Mouse (Mus musculus) lung, embryonic 15.5 days (tissue): ENCODE measurements around the gene Efcc1. TPM values are rescaled to one million over a fixed set of nuclear protein-coding genes. Genes with fewer than 3 reads are reported as not detected.
A peak's percentile ranks its signal among the peaks of the same experiment; 100 is the strongest.

Experiments
- ATAC-seq: fragments of 200-750 bp; cut with Nextera tagmentation; 2 replicates; pipeline ENCODE4 v1.8.0; 2017; ENCODE audit warnings: moderate number of reproducible peaks, borderline replicate concordance; ENCODE audit not compliant: low FRiP score, low TSS enrichment; ENCODE audit errors: extremely low read depth
- H3K27ac ChIP-seq: fragments of 300-500 bp; sonication (generic); 2 replicates; pipeline ENCODE4 v1.5.1; 2015; ENCODE audit warnings: moderate library complexity, mild to moderate bottlenecking, inconsistent platforms
- H3K27me3 ChIP-seq: fragments of 300-500 bp; sonication (generic); 2 replicates; pipeline ENCODE4 v1.6.1; 2015; ENCODE audit warnings: inconsistent platforms
- H3K36me3 ChIP-seq: fragments of 300-500 bp; sonication (generic); 2 replicates; pipeline ENCODE4 v1.6.1; 2015; ENCODE audit warnings: inconsistent platforms
- H3K4me1 ChIP-seq: fragments of 300-500 bp; sonication (generic); 2 replicates; pipeline ENCODE4 v1.6.1; 2015; ENCODE audit warnings: inconsistent platforms
- H3K4me2 ChIP-seq: fragments of 300-500 bp; sonication (generic); 2 replicates; pipeline ENCODE4 v1.6.1; 2015; ENCODE audit warnings: inconsistent platforms, mild to moderate bottlenecking, moderate library complexity
- H3K4me3 ChIP-seq: fragments of 300-500 bp; sonication (generic); 2 replicates; pipeline ENCODE4 v1.5.1; 2015; ENCODE audit warnings: mild to moderate bottlenecking, inconsistent platforms
- H3K9ac ChIP-seq: fragments of 300-500 bp; sonication (generic); 2 replicates; pipeline ENCODE4 v1.6.1; 2015; ENCODE audit warnings: inconsistent platforms
- H3K9me3 ChIP-seq: fragments of 300-500 bp; sonication (generic); 2 replicates; pipeline ENCODE4 v1.6.1; 2016; ENCODE audit warnings: inconsistent platforms
- WGBS: fragments of 180-500 bp; shearing (Covaris S2); methylation state at CpG from one replicate; pipeline ENCODE4 v1.1.7; 2015; 5-methylcytosine and 5-hydroxymethylcytosine counted together
- polyA plus RNA-seq: library from polyadenylated mRNA; unstranded; fragments of >200 nt; fragmentation: Nextera tagmentation; extraction: Ambion mirVana; gene quantifications from 2 replicates; pipeline ENCODE4 v1.2.1, GENCODE M21; 2015

Gene Efcc1
- 5.4 and 6.0 TPM in 2 replicates for polyA plus RNA-seq

GRCm38 (mm10) chr6:87730591-87731462 lies at the start of gene Efcc1:
TSS of gene Efcc1 (plus strand) at chr6:87730869.
- ATAC-seq, result peak; percentile 64
- Histone ChIP-seq H3K4me3 (peak within 1 kb of the TSS; percentile 56), H3K27ac (peak within 1 kb of the TSS; percentile 57), H3K9ac (peak within 1 kb of the TSS; percentile 54), H3K36me3 (no peaks in the 10 kb centered on the region), H3K9me3 (no peaks in the 10 kb centered on the region), H3K27me3 (peaks cover 46% of the 10 kb centered on the region), H3K4me2 (peak within 1 kb of the TSS; percentile 90), H3K4me1 (peaks cover 45% of the 10 kb centered on the region)
- WGBS, result under 1% methylated on average over 77 of the region's 90 CpGs

GRCm38 (mm10) chr6:87695947-87696346 lies 34.7 kb upstream of the Efcc1 start:
- 61% methylated on average over 3 of the region's 3 CpGs for WGBS
- Histone ChIP-seq H3K9me3 (no peaks in the 10 kb centered on the region), H3K27ac (no peak overlapping the region)

GRCm38 (mm10) chr6:87696544-87696943 lies 34.1 kb upstream of the Efcc1 start:
- Histone ChIP-seq H3K4me2 (no peak overlapping the region), H3K27me3 (no peaks in the 10 kb centered on the region), H3K27ac (no peak overlapping the region), H3K9me3 (no peaks in the 10 kb centered on the region), H3K4me3 (no peak overlapping the region), H3K4me1 (no peaks in the 10 kb centered on the region), H3K9ac (no peak overlapping the region), H3K36me3 (no peaks in the 10 kb centered on the region)
- ATAC-seq, result no peak
- WGBS, result 86% methylated on average over 4 of the region's 4 CpGs

More at GRCm38 (mm10) chr6:87695947-87696346, 34.7 kb upstream of the Efcc1 start:
- Histone ChIP-seq H3K36me3 (no peaks in the 10 kb centered on the region), H3K4me2 (no peak overlapping the region), H3K27me3 (no peaks in the 10 kb centered on the region), H3K9ac (no peak overlapping the region), H3K4me3 (no peak overlapping the region), H3K4me1 (no peaks in the 10 kb centered on the region)
- no peak for ATAC-seq

DNA sequence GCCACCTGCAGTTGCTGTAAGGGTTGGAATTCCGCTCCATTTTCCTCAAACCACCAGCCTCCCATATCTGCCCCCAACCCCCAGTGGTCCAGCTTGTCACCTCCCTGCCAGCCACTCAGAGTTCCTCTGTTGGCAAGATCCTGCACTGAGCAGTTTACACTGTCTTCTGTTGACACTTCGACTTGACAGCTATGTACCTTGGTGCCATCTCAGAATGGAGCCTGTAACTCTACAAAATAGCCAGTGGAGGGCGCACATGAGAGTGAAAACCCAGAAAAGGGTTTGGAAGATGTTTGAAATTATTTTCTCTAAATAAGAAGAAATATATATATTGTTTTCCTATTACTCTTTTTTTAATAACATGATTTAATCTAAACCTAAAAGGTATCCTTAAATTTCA lies 24.4 kb upstream of the Efcc1 start:
- no peak for ATAC-seq
- 40% methylated on average over 3 of the region's 3 CpGs for WGBS
- Histone ChIP-seq H3K4me2 (no peak overlapping the region), H3K9ac (no peak overlapping the region), H3K36me3 (no peaks in the 10 kb centered on the region), H3K27ac (no peak overlapping the region), H3K9me3 (no peaks in the 10 kb centered on the region), H3K4me3 (no peak overlapping the region), H3K27me3 (no peaks in the 10 kb centered on the region), H3K4me1 (no peaks in the 10 kb centered on the region)

- Histone ChIP-seq H3K9ac (no peak overlapping the region), H3K4me1 (no peaks in the 10 kb centered on the region), H3K4me3 (no peak overlapping the region), H3K27ac (no peak overlapping the region), H3K9me3 (no peaks in the 10 kb centered on the region), H3K36me3 (no peaks in the 10 kb centered on the region), H3K27me3 (no peaks in the 10 kb centered on the region), H3K4me2 (no peak overlapping the region)
- 86% methylated on average over 4 of the region's 4 CpGs for WGBS
- no peak for ATAC-seq
These were observed 18.4 kb upstream of the Efcc1 start for GRCm38 (mm10) chr6:87712311-87712710.

DNA sequence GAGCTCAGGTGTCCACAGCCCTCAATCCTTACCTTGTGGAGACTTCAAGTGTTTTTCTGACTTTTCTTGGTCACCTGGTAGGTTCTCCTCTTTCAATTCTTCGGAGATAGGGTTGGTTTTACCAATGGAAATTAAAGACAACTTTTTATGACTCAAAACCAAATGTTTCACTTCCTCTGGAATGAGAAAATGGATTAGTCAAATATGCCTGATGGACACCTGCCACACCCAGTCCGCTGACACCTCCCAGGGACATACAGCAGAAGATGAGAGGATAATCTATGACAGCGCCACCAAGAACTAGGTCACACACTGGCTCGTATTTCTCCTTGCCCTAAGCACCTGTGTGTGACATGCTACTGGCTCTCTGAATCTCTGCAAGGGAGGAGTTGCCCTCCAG lies 16.6 kb upstream of the Efcc1 start:
- Histone ChIP-seq H3K27me3 (no peaks in the 10 kb centered on the region), H3K4me1 (no peaks in the 10 kb centered on the region), H3K4me2 (no peak overlapping the region), H3K4me3 (no peak overlapping the region), H3K27ac (no peak overlapping the region), H3K9me3 (no peaks in the 10 kb centered on the region), H3K9ac (no peak overlapping the region), H3K36me3 (no peaks in the 10 kb centered on the region)
- no peak for ATAC-seq
- WGBS, result 76% methylated on average over 4 of the region's 4 CpGs

DNA sequence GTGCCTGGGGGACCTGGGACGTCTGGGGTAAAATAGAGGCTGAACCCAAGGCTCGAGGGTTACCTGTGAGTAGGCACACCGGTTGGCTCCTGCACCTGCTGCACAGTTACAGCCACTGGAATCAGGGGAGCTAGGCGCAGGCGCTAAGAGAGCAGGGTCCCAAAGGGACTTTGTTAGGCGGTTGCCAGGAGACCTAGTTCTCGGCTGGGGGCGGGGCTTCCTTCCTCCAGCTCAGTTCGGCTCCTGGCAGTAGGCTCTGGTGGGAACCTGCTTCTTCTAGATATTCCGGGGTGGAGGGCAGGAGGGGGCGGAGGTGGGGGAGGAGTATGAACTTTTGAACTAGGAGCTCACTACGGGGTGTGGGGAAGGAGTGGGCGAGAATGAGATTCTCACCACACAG lies 8.0 kb upstream of the Efcc1 start:
- WGBS, result 6% methylated on average over 13 of the region's 13 CpGs
- no peaks in the 10 kb centered on the region for H3K4me1 ChIP-seq
- no peak overlapping the region for H3K9ac ChIP-seq
- H3K9me3 ChIP-seq, result no peaks in the 10 kb centered on the region
- no peak overlapping the region for H3K4me2 ChIP-seq
- no peak overlapping the region for H3K27ac ChIP-seq
- H3K4me3 ChIP-seq, result no peak overlapping the region
- ATAC-seq, result peak; percentile 59; the same call in 1 of the 2 replicates
- no peaks in the 10 kb centered on the region for H3K27me3 ChIP-seq
- H3K36me3 ChIP-seq, result no peaks in the 10 kb centered on the region

GRCm38 (mm10) chr6:87725267-87725912 lies 5.3 kb upstream of the Efcc1 start:
- Histone ChIP-seq H3K36me3 (no peaks in the 10 kb centered on the region), H3K27ac (no peak overlapping the region), H3K9ac (no peak overlapping the region), H3K27me3 (peaks cover 14% of the 10 kb centered on the region), H3K4me2 (no peak overlapping the region), H3K4me3 (no peak overlapping the region), H3K4me1 (peaks cover 6% of the 10 kb centered on the region), H3K9me3 (no peaks in the 10 kb centered on the region)
- 77% methylated on average over 7 of the region's 7 CpGs for WGBS
- no peak for ATAC-seq

DNA sequence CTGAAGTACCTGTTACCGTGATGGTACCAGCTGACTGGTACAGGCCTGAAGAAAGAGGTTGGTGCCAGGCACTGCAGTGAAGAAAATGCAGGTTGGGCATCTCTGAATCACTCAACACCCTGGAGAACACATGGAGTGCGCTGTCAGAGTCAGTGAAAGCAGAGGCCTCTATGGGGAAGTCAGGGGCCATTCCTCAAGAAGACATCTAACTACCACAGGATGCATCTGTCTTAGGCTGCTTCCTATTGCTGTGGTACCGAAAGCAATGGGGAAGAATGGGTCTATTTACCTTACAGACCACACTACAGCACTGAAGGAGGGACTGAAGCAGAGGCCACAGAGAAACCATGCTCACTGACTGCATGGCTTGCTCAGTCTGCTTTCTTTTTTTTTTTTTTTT lies 2.6 kb upstream of the Efcc1 start:
- no peak overlapping the region for H3K27ac ChIP-seq
- no peak overlapping the region for H3K4me2 ChIP-seq
- no peak for ATAC-seq
- H3K9ac ChIP-seq, result no peak overlapping the region
- WGBS, result 46% methylated on average over 3 of the region's 3 CpGs
- peaks cover 26% of the 10 kb centered on the region for H3K4me1 ChIP-seq
- no peaks in the 10 kb centered on the region for H3K36me3 ChIP-seq
- no peaks in the 10 kb centered on the region for H3K9me3 ChIP-seq
- peaks cover 40% of the 10 kb centered on the region for H3K27me3 ChIP-seq
- no peak overlapping the region for H3K4me3 ChIP-seq

- H3K9me3 ChIP-seq, result no peaks in the 10 kb centered on the region
- 20% methylated on average over 13 of the region's 13 CpGs for WGBS
- H3K27ac ChIP-seq, result peak overlapping the region; percentile 57; the same call in 1 of the 2 replicates
- no peaks in the 10 kb centered on the region for H3K36me3 ChIP-seq
- H3K4me1 ChIP-seq, result peaks cover 45% of the 10 kb centered on the region
- peak overlapping the region; percentile 54; the same call in 1 of the 2 replicates for H3K9ac ChIP-seq
- no peak for ATAC-seq
- peak overlapping the region; percentile 56 for H3K4me3 ChIP-seq
- peak overlapping the region; percentile 90 for H3K4me2 ChIP-seq
- H3K27me3 ChIP-seq, result peaks cover 46% of the 10 kb centered on the region
These were observed 528 bp upstream of the Efcc1 start for GRCm38 (mm10) chr6:87730141-87730540.

- Histone ChIP-seq H3K27me3 (peaks cover 46% of the 10 kb centered on the region), H3K4me1 (peaks cover 45% of the 10 kb centered on the region), H3K4me2 (peak overlapping the region; percentile 90), H3K4me3 (peak overlapping the region; percentile 56), H3K9me3 (no peaks in the 10 kb centered on the region), H3K36me3 (no peaks in the 10 kb centered on the region), H3K9ac (peak overlapping the region; percentile 54), H3K27ac (no peak overlapping the region)
- 5% methylated on average over 19 of the region's 19 CpGs for WGBS
- no peak for ATAC-seq
These were observed 910 bp downstream of the Efcc1 start for GRCm38 (mm10) chr6:87731463-87732095.
